Mouse (Mus musculus): ENCODE measurements around the gene Olfr322. TPM values are rescaled to one million over a fixed set of nuclear protein-coding genes. Genes with fewer than 3 reads are reported as not detected.

Olfr322 gene
- polyA plus RNA-seq (2015; fragmentation: Nextera tagmentation; extraction: Ambion mirVana), result 0.05 and 0.09 TPM in 2 replicates

DNA sequence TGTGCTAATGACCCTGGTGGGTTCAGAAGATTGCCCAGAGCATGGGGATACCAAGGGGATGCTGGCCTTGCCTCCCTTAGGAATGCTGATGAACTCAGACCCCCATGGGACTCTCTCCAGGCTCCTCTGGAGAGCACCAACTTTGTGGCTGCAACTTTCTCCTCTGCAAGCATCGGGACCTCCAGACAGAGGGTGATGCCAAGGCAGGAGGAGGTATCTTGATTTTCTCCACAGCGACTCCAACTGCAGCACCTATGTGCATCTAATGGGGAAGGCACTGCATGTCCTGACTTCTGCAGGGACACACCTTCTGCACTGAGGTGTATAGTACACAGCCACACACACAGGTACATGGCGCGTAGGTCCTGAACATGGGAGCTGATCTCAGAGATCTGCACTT is at the start of gene Olfr322:
Gene Olfr322 (plus strand): TSS at position 187 of the 400 bp plus-strand sequence.
- Histone ChIP-seq H3K27ac (no peak within 1 kb of the TSS), H3K27me3 (ENCODE audit: insufficient read depth, low read length) (no peaks in the 10 kb centered on the region), H3K4me3 (replicated peaks; ENCODE audit: low read depth, low read length) (no peak within 1 kb of the TSS), H3K9me3 (replicated peaks; ENCODE audit: low read length) (no peaks in the 10 kb centered on the region), H3K36me3 (ENCODE audit: insufficient read depth, low read length) (no peaks in the 10 kb centered on the region), H3K4me2 (ENCODE audit: low read length) (no peak within 1 kb of the TSS), H3K9ac (ENCODE audit: low read depth, low read length) (no peak within 1 kb of the TSS), H3K4me1 (replicated peaks; ENCODE audit: insufficient read depth, low read length) (no peaks in the 10 kb centered on the region)
- ATAC-seq (replicated peaks; ENCODE audit: low FRiP score, low read depth) (no peak), DNase-seq (ENCODE audit: low spot score) (no peak)
- 84% methylated on average over 4 of the region's 4 CpGs for WGBS
- no peak for TF ChIP-seq CTCF (IDR thresholded peaks at IDR 0.05; ENCODE audit: low read depth)

DNA sequence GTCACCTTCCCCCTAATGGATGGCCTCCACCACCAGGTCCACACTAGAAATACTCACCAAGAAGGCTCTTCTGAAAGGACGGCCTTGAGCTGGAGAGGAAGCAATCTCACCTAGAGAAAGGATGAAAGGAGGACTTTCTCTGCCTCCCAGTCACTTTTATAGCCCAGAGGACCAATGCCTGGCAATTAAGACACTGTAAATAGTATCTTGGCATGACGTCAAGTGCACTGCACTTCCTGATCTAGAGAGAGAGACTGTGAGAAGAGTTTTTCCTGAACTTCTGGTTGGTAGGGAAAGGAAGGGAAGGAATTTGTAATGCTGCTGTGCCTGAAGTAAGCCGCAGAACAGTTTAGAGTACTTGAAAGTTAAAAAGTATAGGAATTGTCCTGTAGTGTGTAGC is 45.2 kb upstream of the Olfr322 start:
- Histone ChIP-seq H3K4me3 (replicated peaks; ENCODE audit: low read depth, low read length) (no peak overlapping the region), H3K9ac (ENCODE audit: low read depth, low read length) (no peak overlapping the region), H3K4me1 (replicated peaks; ENCODE audit: insufficient read depth, low read length) (no peaks in the 10 kb centered on the region), H3K27me3 (ENCODE audit: insufficient read depth, low read length) (no peaks in the 10 kb centered on the region), H3K9me3 (replicated peaks; ENCODE audit: low read length) (no peaks in the 10 kb centered on the region), H3K36me3 (ENCODE audit: insufficient read depth, low read length) (no peaks in the 10 kb centered on the region), H3K27ac (no peak overlapping the region), H3K4me2 (ENCODE audit: low read length) (no peak overlapping the region)
- DNase-seq (ENCODE audit: low spot score) (no peak), ATAC-seq (replicated peaks; ENCODE audit: low FRiP score, low read depth) (no peak)
- WGBS, result 43% methylated on average over 3 of the region's 3 CpGs
- TF ChIP-seq CTCF (IDR thresholded peaks at IDR 0.05; ENCODE audit: low read depth), result no peak

DNA sequence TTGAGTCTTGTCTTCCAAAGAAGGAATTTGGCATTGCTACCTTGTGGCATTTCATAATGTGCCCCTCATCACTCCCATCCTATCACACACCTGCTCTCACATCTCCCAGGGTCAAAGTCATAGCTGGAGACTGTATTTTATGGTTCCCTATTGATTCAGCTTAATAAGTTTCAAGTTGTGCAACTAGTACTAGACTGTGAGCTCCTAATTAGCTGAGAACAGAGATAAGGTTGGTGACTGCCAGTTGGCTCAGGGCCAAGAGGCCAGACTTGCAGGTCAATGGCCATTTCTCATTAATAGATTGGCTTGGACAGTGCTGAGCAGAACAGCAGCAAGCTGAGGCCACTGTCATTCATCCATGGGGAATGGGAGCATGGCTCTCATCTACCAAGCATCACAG is 44.1 kb upstream of the Olfr322 start:
- H3K9ac ChIP-seq (ENCODE audit: low read depth, low read length), result no peak overlapping the region
- H3K4me3 ChIP-seq (replicated peaks; ENCODE audit: low read depth, low read length), result no peak overlapping the region
- H3K4me2 ChIP-seq (ENCODE audit: low read length), result no peak overlapping the region
- H3K36me3 ChIP-seq (ENCODE audit: insufficient read depth, low read length), result no peaks in the 10 kb centered on the region
- no peaks in the 10 kb centered on the region for H3K27me3 ChIP-seq (ENCODE audit: insufficient read depth, low read length)
- H3K4me1 ChIP-seq (replicated peaks; ENCODE audit: insufficient read depth, low read length), result no peaks in the 10 kb centered on the region
- ATAC-seq (replicated peaks; ENCODE audit: low FRiP score, low read depth), result no peak
- TF ChIP-seq CTCF (IDR thresholded peaks at IDR 0.05; ENCODE audit: low read depth), result no peak
- H3K9me3 ChIP-seq (replicated peaks; ENCODE audit: low read length), result no peaks in the 10 kb centered on the region
- no peak overlapping the region for H3K27ac ChIP-seq
- DNase-seq (ENCODE audit: low spot score), result no peak

DNA sequence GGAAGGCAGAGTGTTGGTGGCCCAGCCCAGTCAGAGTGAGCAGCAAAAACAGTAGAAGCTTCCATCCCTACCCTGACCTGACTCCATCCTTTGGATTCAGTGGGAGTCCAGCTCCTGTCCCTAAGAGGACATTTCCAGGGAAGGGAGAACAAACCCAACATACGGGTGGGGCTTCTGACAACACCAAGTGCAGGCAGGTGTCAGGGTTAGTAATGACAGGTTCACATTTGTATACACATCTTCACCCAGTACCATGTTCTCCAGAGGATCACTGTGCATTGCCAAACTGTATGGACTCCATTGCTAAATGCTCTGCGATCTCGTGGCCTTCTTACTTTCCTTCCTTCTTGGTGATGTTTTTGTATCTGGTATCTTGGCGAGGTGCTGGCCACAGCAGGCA is 42.6 kb upstream of the Olfr322 start, which contains the start of gene 2210407C18Rik:
Gene 2210407C18Rik (minus strand): TSS at position 101 of the 400 bp plus-strand sequence.
- DNase-seq (ENCODE audit: low spot score), result no peak
- H3K4me2 ChIP-seq (ENCODE audit: low read length), result no peak within 1 kb of the TSS
- no peak for ATAC-seq (replicated peaks; ENCODE audit: low FRiP score, low read depth)
- TF ChIP-seq CTCF (IDR thresholded peaks at IDR 0.05; ENCODE audit: low read depth), result no peak
- H3K27ac ChIP-seq, result no peak within 1 kb of the TSS
- H3K27me3 ChIP-seq (ENCODE audit: insufficient read depth, low read length), result no peaks in the 10 kb centered on the region
- H3K9ac ChIP-seq (ENCODE audit: low read depth, low read length), result no peak within 1 kb of the TSS
- H3K9me3 ChIP-seq (replicated peaks; ENCODE audit: low read length), result no peaks in the 10 kb centered on the region
- WGBS, result 89% methylated on average over 4 of the region's 4 CpGs
- no peaks in the 10 kb centered on the region for H3K4me1 ChIP-seq (replicated peaks; ENCODE audit: insufficient read depth, low read length)
- no peak within 1 kb of the TSS for H3K4me3 ChIP-seq (replicated peaks; ENCODE audit: low read depth, low read length)
- no peaks in the 10 kb centered on the region for H3K36me3 ChIP-seq (ENCODE audit: insufficient read depth, low read length)

DNA sequence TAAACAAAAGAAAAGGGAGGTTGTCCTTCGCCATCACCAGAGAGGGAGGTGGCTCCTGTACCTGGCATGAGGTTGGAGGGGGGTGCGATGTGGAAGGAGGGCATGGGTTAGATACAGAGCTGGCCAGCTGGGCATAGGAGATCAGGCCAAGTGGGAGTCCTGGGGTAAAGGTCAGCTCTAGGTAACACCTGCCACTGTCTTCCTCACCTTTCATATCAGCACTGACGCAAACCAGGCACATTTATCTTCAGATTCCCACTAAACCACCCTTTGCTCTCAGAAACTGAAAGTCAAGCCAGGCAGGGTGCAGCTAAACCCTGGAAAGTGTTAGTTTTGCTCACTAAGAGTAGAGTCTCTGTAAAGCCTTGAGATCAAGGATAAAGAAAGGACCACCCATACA is 40.2 kb upstream of the Olfr322 start:
- no peak for TF ChIP-seq CTCF (IDR thresholded peaks at IDR 0.05; ENCODE audit: low read depth)
- no peak overlapping the region for H3K4me3 ChIP-seq (replicated peaks; ENCODE audit: low read depth, low read length)
- no peaks in the 10 kb centered on the region for H3K9me3 ChIP-seq (replicated peaks; ENCODE audit: low read length)
- DNase-seq (ENCODE audit: low spot score), result no peak
- no peaks in the 10 kb centered on the region for H3K4me1 ChIP-seq (replicated peaks; ENCODE audit: insufficient read depth, low read length)
- H3K27me3 ChIP-seq (ENCODE audit: insufficient read depth, low read length), result no peaks in the 10 kb centered on the region
- ATAC-seq (replicated peaks; ENCODE audit: low FRiP score, low read depth), result no peak
- no peaks in the 10 kb centered on the region for H3K36me3 ChIP-seq (ENCODE audit: insufficient read depth, low read length)
- no peak overlapping the region for H3K9ac ChIP-seq (ENCODE audit: low read depth, low read length)
- H3K27ac ChIP-seq, result no peak overlapping the region
- H3K4me2 ChIP-seq (ENCODE audit: low read length), result no peak overlapping the region
- 70% methylated on average over 3 of the region's 3 CpGs for WGBS

DNA sequence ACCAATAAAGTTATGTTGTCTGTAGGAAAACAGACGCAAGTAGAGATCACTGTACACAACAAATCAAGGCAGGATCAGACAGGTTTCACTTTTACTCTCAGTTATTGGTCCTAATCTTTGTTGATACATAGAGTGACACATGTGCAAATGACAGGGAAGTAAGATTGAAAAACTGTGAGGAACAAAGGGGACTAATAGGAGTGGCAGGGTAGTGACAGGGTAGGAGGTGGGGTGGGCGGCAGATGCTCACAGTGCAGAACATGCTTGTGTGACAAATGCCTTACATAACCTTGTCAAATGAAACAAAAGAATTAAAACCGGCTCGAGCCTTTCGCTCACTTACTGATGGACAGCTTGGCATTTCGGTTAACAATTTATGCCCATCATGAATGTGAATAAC is 39.8 kb upstream of the Olfr322 start:
- 74% methylated on average over 6 of the region's 6 CpGs for WGBS
- no peak for ATAC-seq (replicated peaks; ENCODE audit: low FRiP score, low read depth)

DNA sequence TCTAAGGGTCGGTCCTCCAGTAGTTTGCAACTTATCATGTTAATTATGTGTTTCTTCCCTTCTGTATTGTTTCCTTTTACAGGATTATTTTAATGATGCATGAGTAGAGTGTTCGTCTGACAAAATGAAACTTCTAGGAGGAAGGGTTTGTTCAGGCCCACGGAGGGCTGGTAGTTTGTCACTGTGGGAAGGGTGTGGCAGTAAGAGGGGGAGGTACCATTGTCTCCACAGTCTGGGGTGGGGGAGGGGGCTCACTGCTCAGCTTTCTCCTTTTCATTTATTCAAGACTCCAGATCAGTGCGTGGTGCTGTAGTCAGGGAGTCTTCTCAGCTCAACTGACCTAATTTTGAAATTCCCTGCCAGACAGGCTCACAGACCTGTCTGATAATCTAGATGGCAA is 32.4 kb upstream of the Olfr322 start:
- Histone ChIP-seq H3K4me1 (replicated peaks; ENCODE audit: insufficient read depth, low read length) (no peaks in the 10 kb centered on the region), H3K27me3 (ENCODE audit: insufficient read depth, low read length) (no peaks in the 10 kb centered on the region), H3K4me2 (ENCODE audit: low read length) (no peak overlapping the region), H3K4me3 (replicated peaks; ENCODE audit: low read depth, low read length) (no peak overlapping the region), H3K9ac (ENCODE audit: low read depth, low read length) (no peak overlapping the region), H3K27ac (no peak overlapping the region), H3K36me3 (ENCODE audit: insufficient read depth, low read length) (no peaks in the 10 kb centered on the region), H3K9me3 (replicated peaks; ENCODE audit: low read length) (no peaks in the 10 kb centered on the region)
- TF ChIP-seq CTCF (IDR thresholded peaks at IDR 0.05; ENCODE audit: low read depth), result no peak
- no peak for ATAC-seq (replicated peaks; ENCODE audit: low FRiP score, low read depth)
- no peak for DNase-seq (ENCODE audit: low spot score)
- WGBS, result 44% methylated on average over 4 of the region's 4 CpGs

More for the DNA sequence above, 39.8 kb upstream of the Olfr322 start:
- no peak for DNase-seq (ENCODE audit: low spot score)
- no peaks in the 10 kb centered on the region for H3K9me3 ChIP-seq (replicated peaks; ENCODE audit: low read length)
- H3K27me3 ChIP-seq (ENCODE audit: insufficient read depth, low read length), result no peaks in the 10 kb centered on the region
- no peaks in the 10 kb centered on the region for H3K36me3 ChIP-seq (ENCODE audit: insufficient read depth, low read length)
- H3K9ac ChIP-seq (ENCODE audit: low read depth, low read length), result no peak overlapping the region
- no peak overlapping the region for H3K4me2 ChIP-seq (ENCODE audit: low read length)
- no peak overlapping the region for H3K27ac ChIP-seq
- no peak for TF ChIP-seq CTCF (IDR thresholded peaks at IDR 0.05; ENCODE audit: low read depth)
- H3K4me3 ChIP-seq (replicated peaks; ENCODE audit: low read depth, low read length), result no peak overlapping the region
- no peaks in the 10 kb centered on the region for H3K4me1 ChIP-seq (replicated peaks; ENCODE audit: insufficient read depth, low read length)

All from kidney, postnatal 0 days (tissue).